Mouse (Mus musculus): ENCODE measurements around the gene Nipal3.

Gene Nipal3

DNA sequence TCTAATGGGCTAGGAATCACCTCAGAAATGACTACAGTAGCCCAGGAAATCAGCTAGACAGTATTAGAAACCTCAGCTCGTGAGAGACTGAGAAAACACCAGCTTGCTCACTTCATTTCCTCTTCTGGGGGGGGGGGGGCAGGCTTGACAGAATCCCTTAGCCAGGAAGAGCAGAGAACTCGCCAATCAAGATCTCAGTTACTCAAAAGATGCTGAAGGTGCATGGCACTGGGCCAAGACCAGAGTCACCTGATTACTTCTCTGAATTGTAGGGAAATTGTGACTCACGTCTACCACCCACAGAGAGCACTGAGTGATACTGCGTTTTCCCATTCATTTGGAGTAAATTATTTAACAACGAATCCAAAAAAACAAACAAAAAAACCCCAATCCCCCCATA, 88.7 kb downstream of the Nipal3 start:
- in situ Hi-C loops (cut with MboI; ENCODE audit: low pct_unique_long_range_greater_than_20kb in 1 of 2, low sequenced_read_pairs in 2 of 2, unreplicated experiment in 1 of 2): no loop called here

DNA sequence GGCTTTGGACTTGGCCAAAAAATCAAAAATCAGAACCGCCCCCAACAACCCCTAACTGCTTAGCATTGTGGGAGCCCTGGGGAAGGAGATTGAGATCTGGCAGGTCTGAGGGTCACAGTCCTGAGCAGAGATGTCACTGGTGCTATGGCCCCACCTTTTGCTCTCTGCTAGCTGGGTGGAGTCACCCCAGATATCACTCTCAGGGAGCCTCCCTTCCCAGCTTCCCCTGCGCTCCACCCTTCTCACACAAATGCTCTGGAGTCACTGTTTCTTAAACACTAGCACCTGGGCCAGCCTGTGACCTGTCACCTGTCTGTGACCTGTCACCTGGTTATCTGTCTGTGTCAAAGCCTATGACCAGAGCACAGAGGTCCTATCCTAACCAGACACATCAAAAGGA, 89.9 kb downstream of the Nipal3 start:
- in situ Hi-C loops (cut with MboI; ENCODE audit: low pct_unique_long_range_greater_than_20kb in 1 of 2, low sequenced_read_pairs in 2 of 2, unreplicated experiment in 1 of 2): no loop called here

DNA sequence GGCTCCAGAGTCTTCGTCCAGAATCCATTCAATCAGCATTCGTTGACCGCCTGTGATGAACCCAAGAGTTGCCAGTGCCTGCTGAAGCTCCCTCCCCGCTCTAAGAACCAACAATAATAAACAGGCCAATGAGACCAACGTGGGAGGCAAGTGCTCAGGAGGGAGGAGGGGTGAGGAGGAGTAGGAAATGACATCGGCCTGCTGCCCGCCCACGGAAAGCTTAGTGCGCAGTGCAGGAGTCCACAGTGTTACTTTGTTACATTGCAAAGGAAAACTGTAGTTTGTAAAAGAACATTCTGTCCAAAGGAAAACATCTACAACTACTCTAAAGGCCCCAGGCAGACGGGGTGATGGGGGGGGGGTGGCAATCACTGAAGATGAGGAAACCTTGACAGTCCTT, 90.8 kb downstream of the Nipal3 start:
- in situ Hi-C loops (cut with MboI; ENCODE audit: low pct_unique_long_range_greater_than_20kb in 1 of 2, low sequenced_read_pairs in 2 of 2, unreplicated experiment in 1 of 2): no loop called here

DNA sequence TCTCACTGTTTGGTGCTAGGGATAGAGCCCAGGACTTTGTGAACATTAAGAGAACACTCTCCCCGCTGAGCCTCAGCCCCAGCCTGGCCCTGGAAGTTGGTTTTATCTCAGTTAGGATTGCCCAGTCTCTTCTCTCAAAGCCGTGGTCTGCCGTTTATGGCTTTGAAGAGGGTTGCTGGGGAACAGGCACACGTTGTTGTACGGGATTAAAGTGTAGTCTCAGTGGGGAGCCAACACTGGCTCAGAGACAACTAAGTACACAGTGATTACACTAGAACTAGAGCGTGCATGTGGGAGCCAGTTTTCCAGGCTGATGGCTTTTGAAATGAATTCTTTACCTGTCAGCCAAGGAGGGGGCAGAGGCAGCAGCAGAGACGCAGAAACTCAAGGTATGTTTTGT, 93.0 kb downstream of the Nipal3 start:
- in situ Hi-C loops (cut with MboI; ENCODE audit: low pct_unique_long_range_greater_than_20kb in 1 of 2, low sequenced_read_pairs in 2 of 2, unreplicated experiment in 1 of 2): no loop called here

DNA sequence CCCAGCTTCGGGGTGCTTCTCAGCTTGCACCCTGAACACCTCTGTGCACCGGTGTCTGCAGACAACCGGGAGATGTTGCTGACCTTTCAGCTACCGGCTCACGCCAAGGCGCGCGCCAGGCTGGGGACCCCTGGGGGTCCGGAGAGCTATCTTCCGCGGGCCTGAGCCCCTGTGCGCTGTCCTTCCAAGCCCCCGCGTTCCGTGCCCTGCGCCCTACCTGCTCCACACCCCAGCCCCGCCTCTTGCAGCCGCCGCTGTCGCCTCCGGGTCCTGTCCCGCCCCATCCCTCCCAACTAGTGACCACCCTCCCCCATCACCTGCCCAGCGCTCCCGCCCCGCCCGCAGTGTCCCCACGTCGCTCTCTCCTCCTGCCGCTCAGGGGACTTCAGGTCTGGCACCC, 96.8 kb downstream of the Nipal3 start, which contains the start of gene Ncmap:
Gene Ncmap, minus strand, starts transcription at position 237 of the 400 bp plus-strand sequence.
- in situ Hi-C loops (cut with MboI; ENCODE audit: low pct_unique_long_range_greater_than_20kb in 1 of 2, low sequenced_read_pairs in 2 of 2, unreplicated experiment in 1 of 2): no loop called here

DNA sequence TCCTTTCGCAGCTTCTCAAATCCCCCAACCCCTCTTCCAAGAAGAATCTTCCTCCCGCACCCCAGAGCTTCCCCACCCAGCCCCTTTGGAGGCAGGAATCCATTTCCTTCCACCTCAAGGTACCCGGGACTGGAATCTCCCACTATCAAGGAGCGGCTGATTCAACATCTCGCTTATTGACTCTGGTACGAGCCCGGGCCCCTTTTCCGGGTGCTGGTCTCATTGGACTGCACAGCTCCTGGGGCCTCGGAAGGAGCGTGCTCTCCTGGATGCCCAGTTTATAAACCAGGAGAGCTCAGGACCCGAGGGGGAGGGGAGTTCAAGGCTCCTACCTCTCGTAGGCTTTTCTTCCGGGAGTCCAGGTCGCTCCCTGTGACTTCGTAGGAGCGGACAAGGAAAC, 97.3 kb downstream of the Nipal3 start:
- in situ Hi-C loops (cut with MboI; ENCODE audit: low pct_unique_long_range_greater_than_20kb in 1 of 2, low sequenced_read_pairs in 2 of 2, unreplicated experiment in 1 of 2): no loop called here

DNA sequence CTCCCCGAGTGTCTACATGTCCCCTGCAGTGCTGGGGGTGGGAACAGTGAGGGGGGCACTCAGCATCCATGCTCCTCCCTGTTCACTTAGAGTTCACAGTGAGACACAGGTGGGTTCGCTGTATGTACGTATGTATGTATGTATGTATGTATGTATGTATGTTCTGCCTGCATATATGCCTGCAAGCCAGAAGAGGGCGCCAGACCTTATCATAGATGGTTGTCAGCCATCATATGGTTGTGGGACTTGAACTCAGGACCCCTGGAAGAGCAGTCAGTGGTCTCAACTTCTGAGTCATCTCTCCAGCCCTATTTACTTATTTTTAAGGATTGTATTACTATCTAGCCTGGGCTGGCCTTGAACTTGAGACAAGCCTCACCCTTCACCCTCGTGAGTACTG, 98.5 kb downstream of the Nipal3 start:
- in situ Hi-C loops (cut with MboI; ENCODE audit: low pct_unique_long_range_greater_than_20kb in 1 of 2, low sequenced_read_pairs in 2 of 2, unreplicated experiment in 1 of 2): no loop called here

Measured in mouse embryonic stem cell (cell line).